Mouse (Mus musculus): ENCODE results near the gene Vmn1r33. TPM values are rescaled to one million over a fixed set of nuclear protein-coding genes. Genes with fewer than 3 reads are reported as not detected.
"Not testable (repeated sequence)": the region's sequence is repeated elsewhere in the genome, so short reads cannot be mapped to it uniquely, and the experiment has no call there.

Gene Vmn1r33
- not detected in 2 replicates for polyA plus RNA-seq (2011; ENCODE audit: insufficient read depth, insufficient read length, low replicate concordance, missing spikeins)

DNA sequence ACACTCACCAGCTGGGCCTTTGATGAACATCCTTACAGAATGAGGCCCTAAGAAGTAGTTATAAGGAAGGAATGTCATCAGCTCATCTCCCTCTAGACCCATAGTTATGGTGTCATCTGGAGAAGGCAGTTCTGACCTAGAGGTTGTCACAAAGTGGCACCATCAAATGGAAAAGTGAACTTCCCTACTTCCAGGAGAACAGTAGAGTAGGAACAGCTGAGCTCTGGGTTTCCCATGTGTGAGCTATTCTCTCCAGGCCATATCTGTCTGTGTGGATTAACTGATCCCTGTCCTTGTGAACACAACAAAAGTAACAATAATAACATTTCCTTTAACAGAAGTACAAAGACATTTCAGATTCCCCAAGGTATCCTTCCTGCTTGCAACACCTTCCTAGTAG, at the start of gene Vmn1r33:
Vmn1r33 (minus strand) TSS at position 101 of the 400 bp plus-strand sequence.
- H3K27ac ChIP-seq (ENCODE audit: control insufficient read depth, insufficient read depth, low read depth, low read length, poor library complexity); H3K4me1 ChIP-seq (ENCODE audit: control insufficient read depth, insufficient read depth, low read length); H3K4me3 ChIP-seq (replicated peaks; ENCODE audit: control insufficient read depth, low read depth, low read length): not testable (repeated sequence)

DNA sequence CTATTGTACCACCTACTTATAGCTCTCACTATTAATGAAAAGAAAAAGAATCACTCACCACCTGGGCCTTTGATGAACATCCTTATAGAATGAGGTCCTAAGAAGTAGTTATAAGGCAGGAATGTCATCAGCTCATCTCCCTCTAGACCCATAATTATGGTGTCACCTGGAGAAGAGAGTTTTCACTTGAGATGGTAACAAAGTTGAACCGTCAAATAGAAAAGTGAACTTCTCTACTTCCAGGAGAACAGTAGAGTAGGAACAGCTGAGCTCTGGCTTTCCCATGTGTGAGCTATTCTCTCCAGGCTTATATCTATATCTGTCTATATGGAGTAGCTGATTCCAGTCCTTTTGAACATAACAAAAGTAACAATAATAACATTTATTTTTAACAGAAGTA, 25.7 kb upstream of the Vmn1r33 start, which contains the start of gene Vmn1r34:
Vmn1r34 (minus strand) TSS at position 101 of the 400 bp plus-strand sequence.
- WGBS: 74% methylated on average over 1 of the region's 1 CpGs
- no peak within 1 kb of the TSS for H3K4me3 ChIP-seq (replicated peaks; ENCODE audit: control insufficient read depth, low read depth, low read length)
- H3K27ac ChIP-seq (ENCODE audit: control insufficient read depth, insufficient read depth, low read depth, low read length, poor library complexity): no peak within 1 kb of the TSS
- no peaks in the 10 kb centered on the region for H3K4me1 ChIP-seq (ENCODE audit: control insufficient read depth, insufficient read depth, low read length)
- TF ChIP-seq CTCF (IDR thresholded peaks at IDR 0.05; ENCODE audit: control insufficient read depth, insufficient read depth, low read length): no peak

DNA sequence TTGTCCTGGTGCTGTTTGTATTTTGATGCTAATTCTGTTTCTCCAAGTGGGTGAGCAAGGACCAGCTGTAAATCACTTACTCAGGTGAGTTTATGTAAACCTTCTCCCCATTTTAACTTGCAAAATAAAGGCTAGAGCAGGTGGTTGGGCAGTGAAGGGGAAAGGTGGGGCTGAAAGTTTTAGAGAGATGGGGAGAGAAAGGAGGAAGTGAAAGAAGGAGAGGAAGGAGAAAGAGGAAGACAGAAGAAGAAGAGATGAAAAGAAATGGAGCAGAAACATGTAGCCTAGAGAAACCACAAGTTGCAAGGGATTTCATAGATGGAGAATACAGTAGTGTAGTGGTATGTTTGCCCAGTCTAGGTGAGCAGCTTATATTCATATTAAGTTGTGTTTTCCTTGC, 22.3 kb downstream of the Vmn1r33 start:
- Histone ChIP-seq H3K27ac (ENCODE audit: control insufficient read depth, insufficient read depth, low read depth, low read length, poor library complexity) (no peak overlapping the region), H3K4me3 (replicated peaks; ENCODE audit: control insufficient read depth, low read depth, low read length) (no peak overlapping the region), H3K4me1 (ENCODE audit: control insufficient read depth, insufficient read depth, low read length) (no peaks in the 10 kb centered on the region)
- TF ChIP-seq CTCF (IDR thresholded peaks at IDR 0.05; ENCODE audit: control insufficient read depth, insufficient read depth, low read length) (no peak), POLR2A (IDR thresholded peaks at IDR 0.05; ENCODE audit: borderline replicate concordance, control insufficient read depth, low read depth, low read length) (no peak)

Other genes with a start within 250 kb of the Vmn1r33 start
- 32.6 and 45.4 TPM in 2 replicates for gene Mad2l1, start 82.9 kb downstream of the Vmn1r33 start, polyA plus RNA-seq (2011; ENCODE audit: insufficient read depth, insufficient read length, low replicate concordance, missing spikeins)
- gene Vmn1r32, start 58.2 kb downstream of the Vmn1r33 start, polyA plus RNA-seq (2011; ENCODE audit: insufficient read depth, insufficient read length, low replicate concordance, missing spikeins): not detected in 2 replicates
- gene Vmn1r34, start 25.6 kb upstream of the Vmn1r33 start, polyA plus RNA-seq (2011; ENCODE audit: insufficient read depth, insufficient read length, low replicate concordance, missing spikeins): not detected in 2 replicates
- not detected in 2 replicates for gene Vmn1r35, start 67.6 kb upstream of the Vmn1r33 start, polyA plus RNA-seq (2011; ENCODE audit: insufficient read depth, insufficient read length, low replicate concordance, missing spikeins)
- not detected in 2 replicates for gene Vmn1r36, start 100.9 kb upstream of the Vmn1r33 start, polyA plus RNA-seq (2011; ENCODE audit: insufficient read depth, insufficient read length, low replicate concordance, missing spikeins)
- gene Vmn1r37, start 111.1 kb upstream of the Vmn1r33 start, polyA plus RNA-seq (2011; ENCODE audit: insufficient read depth, insufficient read length, low replicate concordance, missing spikeins): not detected in 2 replicates
- 1.2 TPM in 1 of 2 replicates, not detected in the other for gene Vmn1r38, start 164.3 kb upstream of the Vmn1r33 start, polyA plus RNA-seq (2011; ENCODE audit: insufficient read depth, insufficient read length, low replicate concordance, missing spikeins)
- gene Vmn1r39, start 192.3 kb upstream of the Vmn1r33 start, polyA plus RNA-seq (2011; ENCODE audit: insufficient read depth, insufficient read length, low replicate concordance, missing spikeins): not detected in 2 replicates